Mouse (Mus musculus) liver, embryonic 11.5 days (tissue): ENCODE data around the gene Cars. TPM values are rescaled to one million over a fixed set of nuclear protein-coding genes. Genes with fewer than 3 reads are reported as not detected.
"Not testable (repeated sequence)": the region's sequence is repeated elsewhere in the genome, so short reads cannot be mapped to it uniquely, and the experiment has no call there.

Source experiments
- ATAC-seq: fragments of 200-750 bp; cut with Nextera tagmentation; replicated peaks from 2 replicates; pipeline ENCODE4 v1.8.0; 2017; ENCODE audit warnings: moderate number of reproducible peaks, mild to moderate bottlenecking, moderate TSS enrichment, moderate library complexity; ENCODE audit not compliant: low FRiP score
- DNase-seq: peaks from one replicate; pipeline ENCODE4 v3.0.0-alpha.2; 2017; ENCODE audit warnings: low spot score
- H3K27ac ChIP-seq: fragments of 300-500 bp; sonication (generic); 2 replicates; pipeline ENCODE4 v1.5.1; 2014; ENCODE audit warnings: mild to moderate bottlenecking, low read depth, low read length, control low read depth
- H3K27me3 ChIP-seq: fragments of 300-500 bp; sonication (generic); replicated peaks from 2 replicates; pipeline ENCODE4 v1.6.1; 2014; ENCODE audit warnings: low read length, mixed read lengths; ENCODE audit not compliant: control insufficient read depth, insufficient read depth
- H3K36me3 ChIP-seq: fragments of 300-500 bp; sonication (generic); 2 replicates; pipeline ENCODE4 v1.6.1; 2014; ENCODE audit warnings: mild to moderate bottlenecking, low read length, moderate library complexity, mixed read lengths; ENCODE audit not compliant: control insufficient read depth, insufficient read depth
- H3K4me1 ChIP-seq: fragments of 300-500 bp; sonication (generic); replicated peaks from 2 replicates; pipeline ENCODE4 v1.6.1; 2014; ENCODE audit warnings: low read length, mixed read lengths; ENCODE audit not compliant: control insufficient read depth, insufficient read depth
- H3K4me2 ChIP-seq: fragments of 300-500 bp; sonication (generic); 2 replicates; pipeline ENCODE4 v1.6.1; 2014; ENCODE audit warnings: mild to moderate bottlenecking, control low read depth, moderate library complexity
- H3K4me3 ChIP-seq: fragments of 300-500 bp; sonication (generic); 2 replicates; pipeline ENCODE4 v1.5.1; 2014; ENCODE audit warnings: low read depth, low read length, control low read depth
- H3K9ac ChIP-seq: fragments of 300-500 bp; sonication (generic); 2 replicates; pipeline ENCODE4 v1.6.1; 2014; ENCODE audit warnings: low read depth, low read length, control low read depth
- H3K9me3 ChIP-seq: fragments of 300-500 bp; sonication (generic); 2 replicates; pipeline ENCODE4 v1.6.1; 2016; ENCODE audit warnings: low read length, inconsistent platforms, mixed read lengths; ENCODE audit not compliant: control insufficient read depth
- WGBS: fragments of 180-500 bp; shearing (Covaris S2); extraction: QIAGEN DNeasy Blood & Tissue Kit; methylation state at CpG from one replicate; pipeline ENCODE4 v1.1.7; 2014; 5-methylcytosine and 5-hydroxymethylcytosine counted together
- polyA plus RNA-seq: library from polyadenylated mRNA; unstranded; fragments of >200 nt; fragmentation: Nextera tagmentation; extraction: Ambion mirVana; gene quantifications from 2 replicates; pipeline ENCODE4 v1.2.1, GENCODE M21; 2014

Gene Cars
- polyA plus RNA-seq, 1 experiment from 2014 or later, result 100 TPM

- Histone ChIP-seq H3K4me3 (no peak overlapping the region), H3K27me3 (no peaks in the 10 kb centered on the region), H3K9me3 (no peaks in the 10 kb centered on the region), H3K9ac (no peak overlapping the region), H3K27ac (no peak overlapping the region), H3K4me1 (peaks cover 22% of the 10 kb centered on the region), H3K36me3 (peaks cover 3% of the 10 kb centered on the region; the same call in 1 of the 2 replicates), H3K4me2 (no peak overlapping the region)
- DNase-seq (no peak), ATAC-seq (no peak)
- WGBS, result 85% methylated on average over 2 of the region's 2 CpGs
Observed at GRCm38 (mm10) chr7:143544368-143544767, 55.5 kb downstream of the Cars start.

- no peak for DNase-seq
- ATAC-seq, result no peak
- Histone ChIP-seq H3K27ac (no peak overlapping the region), H3K9ac (no peak overlapping the region), H3K4me1 (peaks cover 9% of the 10 kb centered on the region), H3K9me3 (no peaks in the 10 kb centered on the region), H3K4me3 (no peak overlapping the region), H3K27me3 (no peaks in the 10 kb centered on the region), H3K4me2 (no peak overlapping the region), H3K36me3 (peaks cover 37% of the 10 kb centered on the region)
- 49% methylated on average over 1 of the region's 1 CpGs for WGBS
Observed at GRCm38 (mm10) chr7:143538671-143539070, 61.2 kb downstream of the Cars start.

GRCm38 (mm10) chr7:143538229-143538628 lies 61.7 kb downstream of the Cars start:
- WGBS, result 69% methylated on average over 6 of the region's 6 CpGs
- not testable (repeated sequence) for H3K27ac ChIP-seq, H3K4me3 ChIP-seq, DNase-seq, ATAC-seq, H3K4me2 ChIP-seq, H3K9me3 ChIP-seq, H3K9ac ChIP-seq, H3K27me3 ChIP-seq
- H3K4me1 ChIP-seq, result peaks cover 11% of the 10 kb centered on the region
- H3K36me3 ChIP-seq, result peaks cover 39% of the 10 kb centered on the region

GRCm38 (mm10) chr7:143536251-143536650 lies 63.6 kb downstream of the Cars start:
- no peak overlapping the region for H3K9ac ChIP-seq
- 90% methylated on average over 3 of the region's 3 CpGs for WGBS
- H3K27me3 ChIP-seq, result no peaks in the 10 kb centered on the region
- DNase-seq (no peak), ATAC-seq (no peak)
- H3K27ac ChIP-seq, result no peak overlapping the region
- H3K4me3 ChIP-seq, result no peak overlapping the region
- H3K9me3 ChIP-seq, result no peaks in the 10 kb centered on the region
- H3K4me2 ChIP-seq, result no peak overlapping the region
- peaks cover 16% of the 10 kb centered on the region for H3K4me1 ChIP-seq
- H3K36me3 ChIP-seq, result peaks cover 50% of the 10 kb centered on the region

GRCm38 (mm10) chr7:143533284-143533683 lies 66.6 kb downstream of the Cars start:
- DNase-seq, result no peak
- ATAC-seq, result peak; percentile 97
- Histone ChIP-seq H3K36me3 (peaks cover 63% of the 10 kb centered on the region), H3K9ac (no peak overlapping the region), H3K27me3 (no peaks in the 10 kb centered on the region), H3K9me3 (no peaks in the 10 kb centered on the region), H3K4me3 (no peak overlapping the region), H3K4me2 (no peak overlapping the region), H3K27ac (peak overlapping the region; percentile 66; the same call in 1 of the 2 replicates), H3K4me1 (peaks cover 12% of the 10 kb centered on the region)
- 50% methylated on average over 2 of the region's 2 CpGs for WGBS

- Histone ChIP-seq H3K27ac (no peak overlapping the region; the same call in 1 of the 2 replicates), H3K36me3 (peaks cover 65% of the 10 kb centered on the region), H3K4me2 (no peak overlapping the region), H3K9ac (no peak overlapping the region), H3K4me3 (no peak overlapping the region), H3K27me3 (no peaks in the 10 kb centered on the region), H3K4me1 (peaks cover 9% of the 10 kb centered on the region), H3K9me3 (no peaks in the 10 kb centered on the region)
- DNase-seq (no peak), ATAC-seq (no peak)
- WGBS, result 97% methylated on average over 1 of the region's 1 CpGs
Observed at GRCm38 (mm10) chr7:143532410-143532809, 67.5 kb downstream of the Cars start.

- whole genome bisulfite sequencing, result 83% methylated on average over 4 of the region's 4 CpGs
- ATAC-seq, result no peak
- no peaks in the 10 kb centered on the region for H3K27me3 ChIP-seq
- no peaks in the 10 kb centered on the region for H3K4me1 ChIP-seq
- no peak overlapping the region for H3K4me3 ChIP-seq
- no peak overlapping the region for H3K27ac ChIP-seq
- DNase-seq, result no peak
- H3K4me2 ChIP-seq, result no peak overlapping the region
- peaks cover 69% of the 10 kb centered on the region for H3K36me3 ChIP-seq
- no peak overlapping the region for H3K9ac ChIP-seq
- H3K9me3 ChIP-seq, result no peaks in the 10 kb centered on the region
Observed at GRCm38 (mm10) chr7:143519333-143519732, 80.6 kb downstream of the Cars start.

GRCm38 (mm10) chr7:143514416-143514768 lies 85.5 kb downstream of the Cars start:
- Histone ChIP-seq H3K4me3 (no peak overlapping the region), H3K4me1 (no peaks in the 10 kb centered on the region), H3K36me3 (peaks cover 50% of the 10 kb centered on the region), H3K9ac (no peak overlapping the region), H3K4me2 (no peak overlapping the region), H3K27ac (no peak overlapping the region), H3K27me3 (no peaks in the 10 kb centered on the region), H3K9me3 (no peaks in the 10 kb centered on the region)
- ATAC-seq (no peak), DNase-seq (no peak)
- 89% methylated on average over 4 of the region's 4 CpGs for WGBS

GRCm38 (mm10) chr7:143513763-143514415 lies 86.0 kb downstream of the Cars start:
- no peaks in the 10 kb centered on the region for H3K9me3 ChIP-seq
- WGBS, result 88% methylated on average over 10 of the region's 10 CpGs
- peaks cover 46% of the 10 kb centered on the region for H3K36me3 ChIP-seq
- no peak overlapping the region for H3K4me3 ChIP-seq
- H3K27ac ChIP-seq, result no peak overlapping the region
- no peak overlapping the region for H3K9ac ChIP-seq
- H3K4me2 ChIP-seq, result no peak overlapping the region
- no peaks in the 10 kb centered on the region for H3K27me3 ChIP-seq
- ATAC-seq (no peak), DNase-seq (no peak)
- H3K4me1 ChIP-seq, result no peaks in the 10 kb centered on the region
